14 mouse cellular contexts compared by ENCODE assay signal in the genomic region with DNA sequence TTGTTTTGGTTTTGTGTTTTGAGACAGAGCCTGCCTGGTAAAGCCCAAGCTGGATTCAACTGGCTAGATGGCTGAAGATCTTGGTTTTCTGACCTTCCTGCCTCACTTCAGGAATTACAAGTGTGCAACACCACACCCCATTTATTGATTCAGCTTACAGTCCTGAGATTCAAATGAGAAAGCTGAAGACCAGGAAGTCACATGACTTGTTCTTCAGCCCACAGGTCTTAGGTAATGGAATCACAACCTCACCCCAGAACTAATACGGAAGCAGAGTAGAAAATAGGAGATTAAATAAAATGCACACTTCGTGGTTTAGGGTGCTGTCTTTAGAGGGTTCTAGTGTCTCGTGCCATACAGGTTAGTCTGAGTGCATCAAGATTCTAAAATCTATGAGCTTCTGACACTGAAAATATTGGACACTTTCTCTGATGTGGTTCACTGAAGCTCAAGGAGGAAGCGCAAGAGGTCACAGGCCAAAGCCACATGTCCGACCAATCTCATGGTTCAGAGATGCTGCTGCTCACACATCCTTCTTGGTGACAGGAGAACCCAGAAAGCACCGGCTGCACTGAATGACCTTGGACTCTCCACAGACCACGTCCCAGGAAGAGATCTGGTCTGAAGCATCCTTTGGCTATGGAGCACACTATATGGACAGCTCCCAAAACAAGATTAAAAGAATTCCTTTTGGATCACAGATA. TPM values are rescaled to one million over a fixed set of nuclear protein-coding genes. Genes with fewer than 3 reads are reported as not detected.
A peak's percentile ranks its signal among the peaks of the same experiment; 100 is the strongest.
DNase-seq lines count a peak whose midpoint lies in the region; ATAC-seq lines count a peak whose summit lies in the region.
"Had no signal": no experiment of that assay in that cellular context is flagged by ENCODE, and none has a peak within 500 bp of the region (broad histone marks: within the 10 kb centered on the region; RNA-seq: fewer than 3 reads in every experiment).

No protein-coding gene starts in this region.

- no peak overlapping the region for H3K9ac ChIP-seq in heart, embryonic 16.5 days (ENCODE audit: low read length)
- H3K9ac ChIP-seq: embryonic facial prominence, embryonic 15.5 days; forebrain, embryonic 13.5 days; limb, embryonic 13.5 days had no signal

- no peak overlapping the region for H3K4me3 ChIP-seq in heart, embryonic 16.5 days (ENCODE audit: low read length)
- H3K4me3 ChIP-seq in hindbrain, embryonic 10.5 days: no peak overlapping the region
- H3K4me3 ChIP-seq: embryonic facial prominence, embryonic 15.5 days; forebrain, embryonic 13.5 days; left cerebral cortex, adult 2 months; limb, embryonic 13.5 days had no signal

- no peak overlapping the region for H3K4me2 ChIP-seq in heart, embryonic 16.5 days (ENCODE audit: low read depth, low read length)
- H3K4me2 ChIP-seq: embryonic facial prominence, embryonic 15.5 days; forebrain, embryonic 13.5 days; limb, embryonic 13.5 days had no signal

- no peaks in the 10 kb centered on the region for H3K27me3 ChIP-seq in heart, embryonic 16.5 days (ENCODE audit: control insufficient read depth, insufficient read depth, low read length)
- peaks cover 3% of the 10 kb centered on the region; the same call in 1 of the 2 replicates for H3K27me3 ChIP-seq in hindbrain, embryonic 10.5 days (ENCODE audit: insufficient read depth, poor library complexity, severe bottlenecking)
- H3K27me3 ChIP-seq: embryonic facial prominence, embryonic 15.5 days; limb, embryonic 13.5 days had no signal

- no peak for DNase-seq in heart, adult 8-10 months (ENCODE audit: low spot score)
- peak; percentile 28 for DNase-seq in CD4-positive helper T cell, adult 2 months (ENCODE audit: low read depth, low spot score)
- peak; percentile 48 for DNase-seq in induced T-regulatory cell, adult 2 months (ENCODE audit: low read depth)
- DNase-seq in natural killer cell, adult 2 months (ENCODE audit: low spot score in 2 of 2): peak; percentile 44 to 63
- no peak for DNase-seq in adrenal gland, postnatal 14 days
- no peak for DNase-seq in hindbrain, embryonic 10.5 days (ENCODE audit: low spot score)
- no peak for DNase-seq in spleen, postnatal 14 days (ENCODE audit: low spot score in 2 of 2)
- DNase-seq: cerebellum, adult 11 months; kidney, adult 2 months had no signal

- WGBS in heart, embryonic 16.5 days: 73% methylated on average over 7 of the region's 7 CpGs
- 85% methylated on average over 7 of the region's 7 CpGs for WGBS in hindbrain, embryonic 10.5 days

- no peaks in the 10 kb centered on the region for H3K9me3 ChIP-seq in heart, embryonic 16.5 days (replicated peaks; ENCODE audit: control insufficient read depth, low read length)
- H3K9me3 ChIP-seq in hindbrain, embryonic 10.5 days: no peaks in the 10 kb centered on the region
- H3K9me3 ChIP-seq: embryonic facial prominence, embryonic 15.5 days; forebrain, embryonic 13.5 days; limb, embryonic 13.5 days had no signal

- peaks cover 3% of the 10 kb centered on the region; the same call in 1 of the 2 replicates for H3K4me1 ChIP-seq in heart, embryonic 16.5 days (ENCODE audit: control insufficient read depth, insufficient read depth, low read length)
- H3K4me1 ChIP-seq in hindbrain, embryonic 10.5 days (replicated peaks): peaks cover 5% of the 10 kb centered on the region
- H3K4me1 ChIP-seq: embryonic facial prominence, embryonic 15.5 days; limb, embryonic 13.5 days had no signal

- H3K27ac ChIP-seq in heart, embryonic 16.5 days (ENCODE audit: low read length): peak overlapping the region; percentile 29
- no peak overlapping the region for H3K27ac ChIP-seq in hindbrain, embryonic 10.5 days
- H3K27ac ChIP-seq: embryonic facial prominence, embryonic 15.5 days; forebrain, embryonic 13.5 days; left cerebral cortex, adult 2 months; limb, embryonic 13.5 days had no signal

- no peaks in the 10 kb centered on the region for H3K36me3 ChIP-seq in heart, embryonic 16.5 days (ENCODE audit: control insufficient read depth, insufficient read depth)
- no peaks in the 10 kb centered on the region for H3K36me3 ChIP-seq in hindbrain, embryonic 10.5 days
- H3K36me3 ChIP-seq: embryonic facial prominence, embryonic 15.5 days; limb, embryonic 13.5 days had no signal

- ATAC-seq in heart, embryonic 16.5 days (replicated peaks; ENCODE audit: extremely low read depth, insufficient read depth, low FRiP score): no peak
- ATAC-seq: forebrain, embryonic 13.5 days had no signal

RNA-seq across cellular contexts. Expression of gene Akap13, which starts 39.3 kb away (rescaled TPM):
- polyA plus RNA-seq in heart, embryonic 16.5 days (2015; fragmentation: Nextera tagmentation; extraction: Ambion mirVana): 45.4 and 47.3 TPM in 2 replicates
- 10 to 100 TPM; 70.2 to 79.8 (median 75.9) TPM for total RNA-seq in heart, adult 8-10 months (2022)
- 64.0 and 72.6 TPM in 2 replicates for total RNA-seq in adrenal gland, postnatal 14 days (2021)
- 24.9 and 27.5 TPM in 2 replicates for polyA plus RNA-seq in hindbrain, embryonic 10.5 days (2016; fragmentation: Nextera tagmentation; extraction: Ambion mirVana)

Comparison
In these comparisons a context has a peak if more than half of its experiments do, and no peak if none do; other contexts are left out.
1. DNase-seq: peak in CD4-positive helper T cell, adult 2 months (single experiment), induced T-regulatory cell, adult 2 months (single experiment) and natural killer cell, adult 2 months (2 of 2); none in heart, adult 8-10 months (single experiment), adrenal gland, postnatal 14 days (single experiment), hindbrain, embryonic 10.5 days (single experiment) and spleen, postnatal 14 days (0 of 2).